Mouse (Mus musculus) CH12.LX (cell line): ENCODE data around the gene Wdr19. TPM values are rescaled to one million over a fixed set of nuclear protein-coding genes. Genes with fewer than 3 reads are reported as not detected.

Experiments
- DNase-seq: peaks from one replicate; pipeline ENCODE4 v3.0.0-alpha.2; 2013; ENCODE audit errors: extremely low read depth
- H3K27ac ChIP-seq: 2 replicates; pipeline ENCODE4 v1.5.1; 2012; ENCODE audit warnings: low read depth, mild to moderate bottlenecking, control low read depth, moderate library complexity; ENCODE audit not compliant: insufficient read depth
- H3K27me3 ChIP-seq: replicated peaks from 2 replicates; pipeline ENCODE3; 2012; ENCODE audit warnings: inconsistent platforms
- H3K36me3 ChIP-seq, 2 experiments: replicated peaks in 1 of 2; 2 replicates each; pipeline versions ENCODE3 to v1.6.1; 2012; ENCODE audit warnings: inconsistent platforms in 1 of 2, low read length in 1 of 2, mild to moderate bottlenecking in 1 of 2, mixed read lengths in 1 of 2, moderate library complexity in 1 of 2; ENCODE audit not compliant: control insufficient read depth in 1 of 2, insufficient read depth in 1 of 2
- H3K4me1 ChIP-seq, 2 experiments: 2 replicates each; pipeline ENCODE4 v1.6.1; 2012; ENCODE audit warnings: inconsistent platforms in 1 of 2, moderate library complexity in 1 of 2; ENCODE audit not compliant: insufficient read depth in 2 of 2, control insufficient read depth in 1 of 2
- H3K4me2 ChIP-seq: 2 replicates; pipeline ENCODE4 v1.6.1; 2012; ENCODE audit warnings: low read depth, mild to moderate bottlenecking, control low read depth; ENCODE audit not compliant: poor library complexity, insufficient read depth, severe bottlenecking
- H3K4me3 ChIP-seq, 3 experiments: fragments of 150-350 bp in 1 of 3; sonication (generic) in 1 of 3; replicated peaks in 1 of 3; 2 replicates each; pipeline versions ENCODE3 to v1.5.1; 2011 to 2012; ENCODE audit warnings: low read depth in 2 of 3, low read length in 2 of 3, mild to moderate bottlenecking in 2 of 3, moderate library complexity in 2 of 3, control low read depth in 1 of 3, improper control_type of control experiment in 1 of 3, inconsistent platforms in 1 of 3, mixed read lengths in 1 of 3; ENCODE audit not compliant: poor library complexity in 1 of 3
- H3K79me2 ChIP-seq: replicated peaks from 2 replicates; pipeline ENCODE4 v1.6.1; 2012; ENCODE audit warnings: mild to moderate bottlenecking, moderate library complexity; ENCODE audit not compliant: control insufficient read depth, poor library complexity, insufficient read depth, severe bottlenecking; ENCODE audit errors: extremely low read depth
- H3K9ac ChIP-seq: 2 replicates; pipeline ENCODE4 v1.6.1; 2012; ENCODE audit warnings: low read depth, mild to moderate bottlenecking, control low read depth, moderate library complexity; ENCODE audit not compliant: insufficient read depth
- H3K9me3 ChIP-seq: replicated peaks from 2 replicates; pipeline ENCODE3; 2012; ENCODE audit warnings: low read length, inconsistent platforms, mixed read lengths
- CHD1 ChIP-seq: IDR thresholded peaks from 2 replicates; pipeline ENCODE4 v1.6.1; 2012; ENCODE audit warnings: low read depth, low read length, improper control_type of control experiment, inconsistent platforms
- CTCF ChIP-seq, 2 experiments: IDR thresholded peaks in 1 of 2; conservative IDR thresholded peaks in 1 of 2; 2 replicates each; pipeline ENCODE4 v1.5.1; 2011 to 2012; ENCODE audit warnings: low read depth in 2 of 2, low read length in 2 of 2, improper control_type of control experiment in 1 of 2, inconsistent platforms in 1 of 2, mild to moderate bottlenecking in 1 of 2, moderate library complexity in 1 of 2
- ETS1 ChIP-seq: conservative IDR thresholded peaks from 2 replicates; pipeline ENCODE4 v1.6.1; 2012; ENCODE audit warnings: low read depth, mild to moderate bottlenecking, inconsistent platforms, low read length, improper control_type of control experiment, moderate library complexity
- GABPA ChIP-seq: IDR thresholded peaks from 2 replicates; pipeline ENCODE4 v1.6.1; 2012; ENCODE audit warnings: low read depth, low read length, improper control_type of control experiment, inconsistent platforms; ENCODE audit not compliant: insufficient replicate concordance
- KAT2A ChIP-seq: IDR thresholded peaks from 2 replicates; pipeline ENCODE4 v1.6.1; 2012; ENCODE audit warnings: low read length, improper control_type of control experiment, inconsistent platforms; ENCODE audit not compliant: insufficient replicate concordance
- MAFK ChIP-seq: IDR thresholded peaks from 2 replicates; pipeline ENCODE4 v1.6.1; 2011; ENCODE audit warnings: low read length, improper control_type of control experiment; ENCODE audit not compliant: insufficient replicate concordance
- MEF2A ChIP-seq: IDR thresholded peaks from 2 replicates; pipeline ENCODE4 v1.6.1; 2014; ENCODE audit warnings: low read depth, mild to moderate bottlenecking, inconsistent platforms, low read length, improper control_type of control experiment, borderline replicate concordance
- MXI1 ChIP-seq: IDR thresholded peaks from 2 replicates; pipeline ENCODE4 v1.6.1; 2011; ENCODE audit warnings: mild to moderate bottlenecking, low read depth, low read length, improper control_type of control experiment
- MYC ChIP-seq: IDR thresholded peaks from 2 replicates; pipeline ENCODE4 v1.6.1; 2011; ENCODE audit warnings: low read depth, mild to moderate bottlenecking, improper control_type of control experiment, low read length
- NELFE ChIP-seq: IDR thresholded peaks from 2 replicates; pipeline ENCODE4 v1.6.1; 2011; ENCODE audit warnings: low read depth, low read length, improper control_type of control experiment
- POLR2AphosphoS2 ChIP-seq: IDR thresholded peaks from 2 replicates; pipeline ENCODE4 v1.6.1; 2011; ENCODE audit warnings: low read depth, low read length, improper control_type of control experiment
- RCOR1 ChIP-seq: conservative IDR thresholded peaks from 2 replicates; pipeline ENCODE4 v1.6.1; 2012; ENCODE audit warnings: low read depth, mild to moderate bottlenecking, inconsistent platforms, low read length, improper control_type of control experiment
- UBTF ChIP-seq: IDR thresholded peaks from 2 replicates; pipeline ENCODE4 v1.6.1; 2012; ENCODE audit warnings: low read depth, mild to moderate bottlenecking, inconsistent platforms, low read length, improper control_type of control experiment, moderate library complexity
- USF1 ChIP-seq: IDR thresholded peaks from 2 replicates; pipeline ENCODE4 v1.6.1; 2014; ENCODE audit warnings: low read depth, mild to moderate bottlenecking, inconsistent platforms, low read length, improper control_type of control experiment
- USF2 ChIP-seq: conservative IDR thresholded peaks from 2 replicates; pipeline ENCODE4 v1.6.1; 2011; ENCODE audit warnings: low read depth, low read length, improper control_type of control experiment
- ZKSCAN1 ChIP-seq: IDR thresholded peaks from 2 replicates; pipeline ENCODE4 v1.6.1; 2012; ENCODE audit warnings: low read depth, inconsistent platforms, low read length, improper control_type of control experiment, borderline replicate concordance
- ZMIZ1 ChIP-seq: IDR thresholded peaks from 2 replicates; pipeline ENCODE4 v1.6.1; 2012; ENCODE audit warnings: low read depth, mild to moderate bottlenecking, inconsistent platforms, low read length, improper control_type of control experiment
- ZNF384 ChIP-seq: IDR thresholded peaks from 2 replicates; pipeline ENCODE4 v1.6.1; 2012; ENCODE audit warnings: low read depth, low read length, improper control_type of control experiment, inconsistent platforms
- dilution Hi-C: fragments of 300-500 bp; cut with MboI; formaldehyde crosslinking; loops from 2 replicates; pipeline ENCODE4 v1.14.3; 2020; ENCODE audit warnings: low sequenced_read_pairs; ENCODE audit not compliant: extremely low pct_unique_long_range_greater_than_20kb, extremely low pct_ligation_motif_present
- in situ Hi-C: fragments of 300-500 bp; cut with MboI; formaldehyde crosslinking; loops from 3 replicates; pipeline ENCODE4 v1.14.3; 2019; ENCODE audit warnings: low sequenced_read_pairs, low pct_ligation_motif_present, low pct_unique_long_range_greater_than_20kb, mixed read lengths
- polyA plus RNA-seq: library from polyadenylated mRNA; unstranded; fragments of >175 nt; gene quantifications from 2 replicates; pipeline ENCODE4 v1.2.1, GENCODE M21; 2012; ENCODE audit warnings: low read depth; ENCODE audit not compliant: insufficient read length
- total RNA-seq, 2 experiments: library from RNA; depleted of rRNA; stranded (reverse); fragments of 300-350 nt in 1 of 2; fragments of >200 nt in 1 of 2; gene quantifications; 2 replicates each; pipeline ENCODE4 v1.2.3; 2012 to 2014

The Wdr19 gene
- total and polyA plus RNA-seq, 3 experiments: 1.4 to 1.7 (median 1.5) TPM

DNA sequence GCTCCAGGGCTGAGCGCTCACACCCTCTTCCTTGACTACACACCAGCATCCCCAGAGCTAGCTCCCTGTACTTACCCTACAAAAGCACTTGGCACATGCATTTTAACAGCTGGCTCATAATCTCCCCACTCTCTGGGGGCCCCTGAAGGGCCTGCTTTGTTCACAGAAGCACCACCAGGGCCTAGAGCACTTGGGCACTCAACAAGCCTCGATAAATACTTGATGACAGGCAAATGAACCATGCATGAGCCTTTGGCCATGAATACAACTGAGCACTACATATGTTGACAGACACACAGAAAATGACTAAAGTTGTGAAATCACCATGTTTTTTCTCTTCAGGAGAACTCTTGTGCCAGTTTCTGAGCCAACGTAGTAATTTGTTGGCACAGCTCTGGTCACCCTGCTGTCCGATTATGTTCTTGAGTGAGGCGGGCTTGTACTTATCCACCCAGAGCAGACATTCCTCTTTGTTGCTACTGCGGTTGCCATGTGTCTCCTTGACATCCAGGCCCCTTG is 79.7 kb downstream of the Wdr19 start:
- H3K9ac ChIP-seq: no peak overlapping the region
- no peaks in the 10 kb centered on the region for H3K9me3 ChIP-seq
- TF ChIP-seq CHD1 (no peak), ZKSCAN1 (no peak), NELFE (no peak), GABPA (no peak), MXI1 (no peak), MEF2A (no peak), UBTF (no peak), KAT2A (no peak), ZNF384 (no peak), MAFK (no peak), USF2 (no peak), CTCF (conservative IDR thresholded peaks at IDR 0.05 in 1 of 2, IDR thresholded peaks at IDR 0.05 in 1 of 2; ENCODE audit: low read depth in 2 of 2, low read length in 2 of 2) (no peak), ETS1 (no peak), MYC (no peak), ZMIZ1 (no peak), POLR2AphosphoS2 (no peak)
- TF ChIP-seq, all 38 proteins: peak for 0
- no peaks in the 10 kb centered on the region for H3K79me2 ChIP-seq
- no peak overlapping the region for H3K4me3 ChIP-seq
- no peak overlapping the region for H3K4me2 ChIP-seq
- dilution Hi-C loops: no loop called here
- in situ Hi-C loops: no loop called here
- DNase-seq: no peak
- peaks cover 56 to 70% of the 10 kb centered on the region in 2 experiments for H3K36me3 ChIP-seq
- H3K4me1 ChIP-seq: no peaks in the 10 kb centered on the region
- H3K27ac ChIP-seq: no peak overlapping the region
- H3K27me3 ChIP-seq: no peaks in the 10 kb centered on the region

GRCm38 (mm10) chr5:65281216-65281615 is 81.7 kb downstream of the Wdr19 start:
- dilution Hi-C loops (no loop called here), in situ Hi-C loops (no loop called here)
- Histone ChIP-seq H3K36me3 (peaks cover 58 to 73% of the 10 kb centered on the region in 2 experiments), H3K27ac (no peak overlapping the region), H3K4me1 (no peaks in the 10 kb centered on the region), H3K9ac (no peak overlapping the region), H3K4me2 (no peak overlapping the region), H3K79me2 (no peaks in the 10 kb centered on the region), H3K27me3 (no peaks in the 10 kb centered on the region)
- DNase-seq: no peak
- TF ChIP-seq RCOR1: no peak
- no peak for TF ChIP-seq USF1
- TF ChIP-seq ZKSCAN1: no peak
- TF ChIP-seq KAT2A: no peak
- no peak for TF ChIP-seq CTCF (conservative IDR thresholded peaks at IDR 0.05 in 1 of 2, IDR thresholded peaks at IDR 0.05 in 1 of 2; ENCODE audit: low read depth in 2 of 2, low read length in 2 of 2)
- TF ChIP-seq MEF2A: no peak
- TF ChIP-seq, all 38 proteins: peak for 0
- H3K9me3 ChIP-seq: peaks cover 2% of the 10 kb centered on the region
- no peak overlapping the region for H3K4me3 ChIP-seq
